Mouse (Mus musculus): ENCODE data around the gene Snrpc. TPM values are rescaled to one million over a fixed set of nuclear protein-coding genes. Genes with fewer than 3 reads are reported as not detected.

Snrpc gene
- polyA plus RNA-seq, 1 experiment from 2014 or later: 245 TPM

DNA sequence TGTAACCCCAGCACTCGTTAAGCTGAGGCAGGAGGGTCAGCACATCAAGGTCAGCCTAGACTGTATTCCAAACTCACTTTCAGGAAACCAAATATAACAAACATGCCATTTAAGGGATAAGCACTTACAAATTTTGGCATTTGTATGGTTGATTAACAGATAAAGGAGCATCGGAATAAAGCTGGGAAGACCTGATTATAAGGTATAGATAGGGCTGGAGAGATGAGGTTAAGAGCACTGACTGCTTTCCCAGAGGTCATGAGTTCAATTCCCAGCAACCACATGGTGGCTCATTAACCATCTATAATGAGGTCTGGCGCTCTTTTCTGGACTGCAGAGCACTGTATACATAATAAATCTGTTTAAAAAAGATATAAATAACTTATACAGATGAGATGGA lies 35.6 kb downstream of the Snrpc start:
- Histone ChIP-seq H3K9ac (ENCODE audit: low read length) (no peak overlapping the region), H3K4me3 (replicated peaks; ENCODE audit: low read length) (no peak overlapping the region), H3K36me3 (ENCODE audit: control insufficient read depth, insufficient read depth, low read length) (no peaks in the 10 kb centered on the region), H3K4me1 (ENCODE audit: control insufficient read depth, insufficient read depth, low read length) (peaks cover 9% of the 10 kb centered on the region), H3K27me3 (ENCODE audit: control insufficient read depth, insufficient read depth, low read length) (no peaks in the 10 kb centered on the region), H3K4me2 (ENCODE audit: low read depth, low read length) (no peak overlapping the region), H3K9me3 (replicated peaks; ENCODE audit: control insufficient read depth, low read length) (no peaks in the 10 kb centered on the region), H3K27ac (ENCODE audit: low read length) (no peak overlapping the region)
- 51% methylated on average over 3 of the region's 3 CpGs for WGBS
- no peak for ATAC-seq (ENCODE audit: insufficient read depth, low FRiP score)

DNA sequence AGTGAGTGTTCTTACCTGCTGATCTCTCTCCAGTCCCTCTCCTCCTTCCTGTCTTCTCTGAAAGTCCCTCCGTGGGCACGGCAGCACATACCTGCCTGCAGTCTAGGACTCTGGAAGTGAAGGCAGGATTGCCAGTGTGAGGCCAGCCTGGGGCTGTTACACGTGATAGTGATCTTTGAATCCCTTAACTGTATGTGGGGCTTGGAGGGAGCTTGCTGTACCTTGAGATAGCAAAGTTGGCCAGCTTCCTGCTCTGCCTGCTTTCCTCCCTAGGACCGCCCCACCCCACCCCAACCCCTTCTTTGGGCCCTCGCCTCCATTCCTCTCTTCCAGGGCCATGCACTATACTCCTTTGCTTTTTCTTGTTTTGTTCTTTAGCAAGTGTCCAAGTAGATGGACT lies 36.6 kb downstream of the Snrpc start:
- H3K4me3 ChIP-seq (replicated peaks; ENCODE audit: low read length): no peak overlapping the region
- H3K4me2 ChIP-seq (ENCODE audit: low read depth, low read length): no peak overlapping the region
- H3K9ac ChIP-seq (ENCODE audit: low read length): no peak overlapping the region
- no peaks in the 10 kb centered on the region for H3K27me3 ChIP-seq (ENCODE audit: control insufficient read depth, insufficient read depth, low read length)
- H3K36me3 ChIP-seq (ENCODE audit: control insufficient read depth, insufficient read depth, low read length): no peaks in the 10 kb centered on the region
- ATAC-seq (ENCODE audit: insufficient read depth, low FRiP score): peak; percentile 72
- WGBS: 46% methylated on average over 5 of the region's 5 CpGs
- no peak overlapping the region; the same call in 1 of the 2 replicates for H3K27ac ChIP-seq (ENCODE audit: low read length)
- H3K4me1 ChIP-seq (ENCODE audit: control insufficient read depth, insufficient read depth, low read length): peaks cover 9% of the 10 kb centered on the region
- H3K9me3 ChIP-seq (replicated peaks; ENCODE audit: control insufficient read depth, low read length): no peaks in the 10 kb centered on the region

DNA sequence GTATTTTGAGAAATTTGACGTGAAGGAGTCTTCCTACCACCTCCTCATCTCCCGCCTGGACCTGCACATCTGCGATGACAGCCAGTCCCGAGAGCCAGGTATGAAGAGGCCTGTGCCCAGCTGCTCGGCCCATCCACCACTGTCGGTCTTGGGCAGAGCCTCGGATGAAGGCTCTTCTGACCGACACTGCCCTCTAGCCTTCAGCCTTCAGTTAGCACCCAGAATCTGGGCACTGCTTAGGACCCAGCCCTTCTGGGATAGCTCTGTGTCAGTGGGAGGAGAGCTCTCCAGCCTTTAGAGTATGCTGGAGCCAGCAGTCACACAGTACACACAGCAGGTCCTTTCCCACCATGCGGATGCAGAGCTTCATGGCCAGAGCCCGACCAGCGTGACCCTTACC lies 43.6 kb downstream of the Snrpc start:
- H3K27me3 ChIP-seq (ENCODE audit: control insufficient read depth, insufficient read depth, low read length): no peaks in the 10 kb centered on the region
- no peaks in the 10 kb centered on the region for H3K9me3 ChIP-seq (replicated peaks; ENCODE audit: control insufficient read depth, low read length)
- ATAC-seq (ENCODE audit: insufficient read depth, low FRiP score): peak; percentile 56; the same call in 1 of the 2 replicates
- no peak overlapping the region for H3K4me2 ChIP-seq (ENCODE audit: low read depth, low read length)
- H3K27ac ChIP-seq (ENCODE audit: low read length): no peak overlapping the region
- WGBS: 63% methylated on average over 11 of the region's 11 CpGs
- no peak overlapping the region for H3K4me3 ChIP-seq (replicated peaks; ENCODE audit: low read length)
- H3K9ac ChIP-seq (ENCODE audit: low read length): no peak overlapping the region
- H3K36me3 ChIP-seq (ENCODE audit: control insufficient read depth, insufficient read depth, low read length): peaks cover 23% of the 10 kb centered on the region; the same call in 1 of the 2 replicates
- no peaks in the 10 kb centered on the region for H3K4me1 ChIP-seq (ENCODE audit: control insufficient read depth, insufficient read depth, low read length)

DNA sequence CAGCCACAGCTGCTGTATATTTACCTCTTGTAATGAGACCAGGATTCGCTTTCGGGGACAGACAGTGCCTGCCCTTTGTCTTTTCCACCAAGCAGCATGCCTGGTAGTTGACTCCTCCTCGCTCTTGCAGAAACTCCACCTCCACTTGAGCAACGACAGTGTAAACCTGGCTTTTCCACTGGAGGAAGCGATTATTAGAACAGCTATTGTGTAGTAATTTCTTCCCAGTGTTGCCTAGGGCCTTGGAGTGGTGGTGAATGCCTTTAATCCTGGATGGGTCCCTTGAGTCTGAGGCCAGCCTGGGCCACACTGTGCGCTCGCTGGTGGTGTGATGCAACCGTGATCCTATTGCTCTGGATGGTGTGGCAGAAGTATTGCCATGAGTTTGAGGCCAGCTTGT lies 45.2 kb downstream of the Snrpc start:
- Histone ChIP-seq H3K9ac (ENCODE audit: low read length) (no peak overlapping the region), H3K27ac (ENCODE audit: low read length) (no peak overlapping the region), H3K4me2 (ENCODE audit: low read depth, low read length) (no peak overlapping the region), H3K9me3 (replicated peaks; ENCODE audit: control insufficient read depth, low read length) (no peaks in the 10 kb centered on the region), H3K36me3 (ENCODE audit: control insufficient read depth, insufficient read depth, low read length) (peaks cover 28% of the 10 kb centered on the region; the same call in 1 of the 2 replicates), H3K27me3 (ENCODE audit: control insufficient read depth, insufficient read depth, low read length) (no peaks in the 10 kb centered on the region), H3K4me3 (replicated peaks; ENCODE audit: low read length) (no peak overlapping the region), H3K4me1 (ENCODE audit: control insufficient read depth, insufficient read depth, low read length) (no peaks in the 10 kb centered on the region)
- 88% methylated on average over 8 of the region's 8 CpGs for WGBS
- no peak for ATAC-seq (ENCODE audit: insufficient read depth, low FRiP score)

DNA sequence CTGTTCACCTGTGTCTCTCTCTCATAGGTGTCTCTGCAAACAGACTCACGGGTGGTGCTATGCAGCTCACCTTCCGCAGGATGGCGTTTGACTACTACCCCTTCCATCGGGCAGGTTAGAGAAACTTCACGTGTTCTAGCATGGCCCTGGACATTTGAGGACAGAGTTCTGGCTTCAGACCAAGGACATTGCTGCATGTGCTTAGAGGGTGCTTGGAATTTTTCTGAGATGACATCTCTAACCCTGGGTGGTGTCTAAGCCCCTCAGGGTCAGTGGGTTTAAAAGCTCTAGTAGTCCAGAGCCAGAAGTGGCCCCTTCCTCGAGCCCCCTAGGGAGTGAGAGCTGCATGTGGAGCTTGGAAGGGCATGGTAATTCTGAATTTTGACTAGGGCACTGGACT lies 46.0 kb downstream of the Snrpc start:
- Histone ChIP-seq H3K4me1 (ENCODE audit: control insufficient read depth, insufficient read depth, low read length) (no peaks in the 10 kb centered on the region), H3K9me3 (replicated peaks; ENCODE audit: control insufficient read depth, low read length) (no peaks in the 10 kb centered on the region), H3K27ac (ENCODE audit: low read length) (no peak overlapping the region), H3K9ac (ENCODE audit: low read length) (no peak overlapping the region), H3K27me3 (ENCODE audit: control insufficient read depth, insufficient read depth, low read length) (no peaks in the 10 kb centered on the region), H3K4me2 (ENCODE audit: low read depth, low read length) (no peak overlapping the region), H3K4me3 (replicated peaks; ENCODE audit: low read length) (no peak overlapping the region), H3K36me3 (ENCODE audit: control insufficient read depth, insufficient read depth, low read length) (peaks cover 28% of the 10 kb centered on the region; the same call in 1 of the 2 replicates)
- no peak for ATAC-seq (ENCODE audit: insufficient read depth, low FRiP score)
- 91% methylated on average over 6 of the region's 6 CpGs for WGBS

DNA sequence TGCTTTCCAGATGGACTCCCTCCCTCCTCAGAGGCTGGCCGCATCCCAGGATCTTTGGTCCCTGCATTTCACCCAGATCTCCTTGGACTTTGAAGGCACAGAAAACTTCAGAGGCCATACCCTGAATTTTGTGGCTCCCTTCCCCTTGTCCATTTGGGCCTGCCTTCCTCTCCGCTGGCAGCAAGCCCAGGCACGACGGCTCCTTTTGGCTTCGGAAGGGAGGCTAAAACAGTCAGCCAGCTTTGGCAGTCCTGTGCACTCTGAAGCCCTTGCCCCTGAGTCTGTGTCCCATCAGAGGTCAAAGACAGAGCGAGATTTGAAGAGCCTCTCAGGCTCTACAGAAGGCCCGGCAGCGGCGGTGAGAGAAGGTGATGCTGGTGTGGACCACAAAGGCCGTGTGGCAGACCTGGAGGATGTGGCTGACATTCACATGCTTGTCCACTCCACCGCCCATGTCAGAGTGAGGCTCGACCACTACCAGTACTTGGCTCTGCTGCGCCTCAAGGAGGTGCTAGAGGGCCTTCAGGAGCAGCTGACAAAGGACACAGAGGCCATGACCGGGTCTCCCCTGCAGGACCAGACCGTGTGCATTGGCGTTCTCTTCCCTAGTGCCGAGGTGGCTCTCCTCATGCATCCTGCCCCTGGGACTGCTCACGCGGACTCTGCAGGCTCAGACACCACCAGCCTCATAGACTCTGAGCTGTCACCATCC lies 48.7 kb downstream of the Snrpc start:
- Histone ChIP-seq H3K4me2 (ENCODE audit: low read depth, low read length) (no peak overlapping the region), H3K36me3 (ENCODE audit: control insufficient read depth, insufficient read depth, low read length) (peaks cover 22% of the 10 kb centered on the region; the same call in 1 of the 2 replicates), H3K27ac (ENCODE audit: low read length) (no peak overlapping the region), H3K9ac (ENCODE audit: low read length) (no peak overlapping the region), H3K4me3 (replicated peaks; ENCODE audit: low read length) (no peak overlapping the region), H3K27me3 (ENCODE audit: control insufficient read depth, insufficient read depth, low read length) (no peaks in the 10 kb centered on the region), H3K9me3 (replicated peaks; ENCODE audit: control insufficient read depth, low read length) (no peaks in the 10 kb centered on the region), H3K4me1 (ENCODE audit: control insufficient read depth, insufficient read depth, low read length) (no peaks in the 10 kb centered on the region)
- 82% methylated on average over 19 of the region's 19 CpGs for WGBS
- no peak for ATAC-seq (ENCODE audit: insufficient read depth, low FRiP score)

Other genes with a start within 250 kb of the Snrpc start
- 63.1 and 63.4 TPM in 2 replicates for gene Nudt3, start 214.7 kb upstream of the Snrpc start, polyA plus RNA-seq (2015; fragmentation: Nextera tagmentation; extraction: Ambion mirVana)
- not detected in 2 replicates for gene RPS10-NUDT3, start 202.9 kb upstream of the Snrpc start, polyA plus RNA-seq (2015; fragmentation: Nextera tagmentation; extraction: Ambion mirVana)
- 734 and 881 TPM in 2 replicates for gene Rps10, start 201.5 kb upstream of the Snrpc start, polyA plus RNA-seq (2015; fragmentation: Nextera tagmentation; extraction: Ambion mirVana)
- 1.2 and 1.6 TPM in 2 replicates for gene Pacsin1, start 182.6 kb upstream of the Snrpc start, polyA plus RNA-seq (2015; fragmentation: Nextera tagmentation; extraction: Ambion mirVana)
- 22.5 and 28.4 TPM in 2 replicates for gene Spdef, start 109.2 kb upstream of the Snrpc start, polyA plus RNA-seq (2015; fragmentation: Nextera tagmentation; extraction: Ambion mirVana)
- 21.2 and 23.3 TPM in 2 replicates for gene D17Wsu92e, start 17.5 kb upstream of the Snrpc start, polyA plus RNA-seq (2015; fragmentation: Nextera tagmentation; extraction: Ambion mirVana)
- 4.4 and 5.9 TPM in 2 replicates for gene Uhrf1bp1, start 18.3 kb downstream of the Snrpc start, polyA plus RNA-seq (2015; fragmentation: Nextera tagmentation; extraction: Ambion mirVana)
- gene Anks1, start 71.2 kb downstream of the Snrpc start, polyA plus RNA-seq (2015; fragmentation: Nextera tagmentation; extraction: Ambion mirVana): 14.5 and 15.3 TPM in 2 replicates
- gene Taf11, start 71.7 kb downstream of the Snrpc start, polyA plus RNA-seq (2015; fragmentation: Nextera tagmentation; extraction: Ambion mirVana): 50.9 and 57.8 TPM in 2 replicates
- 1.1 and 1.9 TPM in 2 replicates for gene Tcp11, start 242.5 kb downstream of the Snrpc start, polyA plus RNA-seq (2015; fragmentation: Nextera tagmentation; extraction: Ambion mirVana)

Measured in stomach, embryonic 16.5 days (tissue).